Mouse (Mus musculus) forebrain, embryonic 11.5 days (tissue): ENCODE data around the gene Sept9. TPM values are rescaled to one million over a fixed set of nuclear protein-coding genes. Genes with fewer than 3 reads are reported as not detected.

Source experiments
- ATAC-seq: fragments of 200-750 bp; cut with Nextera tagmentation; replicated peaks from 2 replicates; pipeline ENCODE4 v1.8.0; 2017; ENCODE audit warnings: moderate TSS enrichment; ENCODE audit not compliant: low FRiP score
- DNase-seq: peaks from one replicate; pipeline ENCODE4 v3.0.0-alpha.2; 2017; ENCODE audit warnings: low spot score
- H3K27ac ChIP-seq: fragments of 300-500 bp; sonication (generic); 2 replicates; pipeline ENCODE4 v1.5.1; 2014; ENCODE audit warnings: low read depth, low read length
- H3K27me3 ChIP-seq: fragments of 300-500 bp; sonication (generic); 2 replicates; pipeline ENCODE4 v1.6.1; 2014; ENCODE audit warnings: mild to moderate bottlenecking, low read length, mixed read lengths; ENCODE audit not compliant: control insufficient read depth, insufficient read depth
- H3K36me3 ChIP-seq: fragments of 300-500 bp; sonication (generic); 2 replicates; pipeline ENCODE4 v1.6.1; 2014; ENCODE audit warnings: mild to moderate bottlenecking, low read length, moderate library complexity, mixed read lengths; ENCODE audit not compliant: control insufficient read depth, insufficient read depth
- H3K4me1 ChIP-seq: fragments of 300-500 bp; sonication (generic); replicated peaks from 2 replicates; pipeline ENCODE4 v1.6.1; 2014; ENCODE audit warnings: low read length, mixed read lengths; ENCODE audit not compliant: control insufficient read depth, insufficient read depth
- H3K4me2 ChIP-seq: fragments of 300-500 bp; sonication (generic); 2 replicates; pipeline ENCODE4 v1.6.1; 2014; ENCODE audit warnings: low read depth, mild to moderate bottlenecking, low read length, moderate library complexity, mixed read lengths; ENCODE audit not compliant: severe bottlenecking
- H3K4me3 ChIP-seq: fragments of 300-500 bp; sonication (generic); 2 replicates; pipeline ENCODE4 v1.5.1; 2014; ENCODE audit warnings: low read depth, low read length
- H3K9ac ChIP-seq: fragments of 300-500 bp; sonication (generic); 2 replicates; pipeline ENCODE4 v1.6.1; 2014; ENCODE audit warnings: low read length
- H3K9me3 ChIP-seq: fragments of 300-500 bp; sonication (generic); 2 replicates; pipeline ENCODE4 v1.6.1; 2016; ENCODE audit warnings: low read length, mixed read lengths; ENCODE audit not compliant: control insufficient read depth
- WGBS: fragments of 180-500 bp; shearing (Covaris S2); extraction: QIAGEN DNeasy Blood & Tissue Kit; methylation state at CpG from one replicate; pipeline ENCODE4 v1.1.7; 2014; 5-methylcytosine and 5-hydroxymethylcytosine counted together
- polyA plus RNA-seq: library from polyadenylated mRNA; unstranded; fragments of >200 nt; fragmentation: Nextera tagmentation; extraction: Ambion mirVana; gene quantifications from 2 replicates; pipeline ENCODE4 v1.2.1, GENCODE M21; 2014

The Sept9 gene
- polyA plus RNA-seq, 1 experiment from 2014 or later: 172 TPM

- ATAC-seq: no peak
- Histone ChIP-seq H3K9ac (no peak overlapping the region), H3K36me3 (no peaks in the 10 kb centered on the region), H3K4me3 (no peak overlapping the region), H3K9me3 (no peaks in the 10 kb centered on the region), H3K4me1 (no peaks in the 10 kb centered on the region), H3K27me3 (no peaks in the 10 kb centered on the region), H3K4me2 (no peak overlapping the region), H3K27ac (no peak overlapping the region)
- DNase-seq: no peak
- WGBS: 90% methylated on average over 8 of the region's 8 CpGs
Observed at GRCm38 (mm10) chr11:117220777-117221176, 21.3 kb downstream of the Sept9 start.

DNA sequence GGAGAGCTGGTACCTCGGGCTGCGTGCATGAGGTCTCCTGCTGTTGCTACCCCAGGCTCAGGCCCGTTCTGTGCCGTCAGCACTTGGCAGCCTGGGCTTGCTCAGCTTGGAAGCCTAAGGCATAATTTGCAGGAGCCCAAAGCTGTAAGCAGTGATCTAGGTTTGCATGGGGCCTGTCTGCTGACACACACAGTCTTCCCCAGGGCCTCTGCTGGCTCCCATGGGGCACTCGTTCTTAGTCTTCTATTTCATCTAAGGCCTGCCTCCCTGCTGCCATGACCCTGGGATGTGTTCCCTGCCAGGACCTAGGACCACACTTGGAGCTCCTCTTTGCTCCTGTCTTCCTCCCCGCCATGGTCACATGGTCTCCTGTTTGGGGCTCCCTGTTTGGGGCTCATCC lies 21.7 kb downstream of the Sept9 start:
- H3K27ac ChIP-seq: no peak overlapping the region

DNA sequence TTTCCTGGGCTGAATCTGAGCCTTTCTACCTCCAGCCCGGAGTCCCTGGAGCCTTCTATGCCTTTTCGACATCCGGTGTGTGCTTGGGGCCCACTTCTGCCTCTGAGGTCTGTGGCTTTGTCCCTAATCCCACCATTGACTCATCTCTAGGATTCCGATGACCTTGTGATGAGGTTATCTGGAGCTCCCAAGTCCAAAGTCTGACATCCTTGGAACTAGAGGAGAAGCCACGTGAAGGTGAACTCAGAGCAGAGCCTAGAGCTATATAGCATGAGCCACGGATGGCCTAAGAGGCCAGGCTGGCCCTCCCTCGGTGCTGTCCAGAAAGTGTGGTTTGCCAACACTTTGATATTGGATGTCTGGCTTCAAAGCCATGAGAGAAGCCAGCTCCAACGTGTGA lies 23.4 kb downstream of the Sept9 start:
- no peak for DNase-seq
- no peaks in the 10 kb centered on the region for H3K4me1 ChIP-seq
- no peak overlapping the region for H3K4me2 ChIP-seq
- no peaks in the 10 kb centered on the region for H3K9me3 ChIP-seq
- no peaks in the 10 kb centered on the region for H3K36me3 ChIP-seq
- no peak overlapping the region for H3K9ac ChIP-seq
- H3K4me3 ChIP-seq: no peak overlapping the region
- H3K27ac ChIP-seq: no peak overlapping the region
- ATAC-seq: no peak
- WGBS: 75% methylated on average over 8 of the region's 8 CpGs
- H3K27me3 ChIP-seq: no peaks in the 10 kb centered on the region

More for the DNA sequence above, 21.7 kb downstream of the Sept9 start:
- no peak overlapping the region for H3K9ac ChIP-seq
- H3K4me1 ChIP-seq: no peaks in the 10 kb centered on the region
- no peaks in the 10 kb centered on the region for H3K9me3 ChIP-seq
- ATAC-seq (no peak), DNase-seq (no peak)
- 69% methylated on average over 6 of the region's 6 CpGs for WGBS
- no peak overlapping the region for H3K4me3 ChIP-seq
- H3K36me3 ChIP-seq: no peaks in the 10 kb centered on the region
- no peak overlapping the region for H3K4me2 ChIP-seq
- H3K27me3 ChIP-seq: no peaks in the 10 kb centered on the region

- WGBS: 61% methylated on average over 4 of the region's 4 CpGs
- no peak overlapping the region for H3K4me2 ChIP-seq
- H3K27ac ChIP-seq: no peak overlapping the region
- H3K4me3 ChIP-seq: no peak overlapping the region
- H3K36me3 ChIP-seq: no peaks in the 10 kb centered on the region
- no peak overlapping the region for H3K9ac ChIP-seq
- DNase-seq (no peak), ATAC-seq (no peak)
- H3K9me3 ChIP-seq: no peaks in the 10 kb centered on the region
- no peaks in the 10 kb centered on the region for H3K4me1 ChIP-seq
- no peaks in the 10 kb centered on the region for H3K27me3 ChIP-seq
Observed at GRCm38 (mm10) chr11:117224804-117225203, 25.3 kb downstream of the Sept9 start.

GRCm38 (mm10) chr11:117225531-117226213 lies 26.2 kb downstream of the Sept9 start:
- 90% methylated on average over 15 of the region's 15 CpGs for WGBS
- Histone ChIP-seq H3K9me3 (no peaks in the 10 kb centered on the region), H3K27ac (no peak overlapping the region), H3K4me1 (no peaks in the 10 kb centered on the region), H3K36me3 (no peaks in the 10 kb centered on the region), H3K4me3 (no peak overlapping the region), H3K4me2 (no peak overlapping the region), H3K27me3 (no peaks in the 10 kb centered on the region), H3K9ac (no peak overlapping the region)
- ATAC-seq (no peak), DNase-seq (no peak)

GRCm38 (mm10) chr11:117226214-117226535 lies 26.7 kb downstream of the Sept9 start:
- Histone ChIP-seq H3K9me3 (no peaks in the 10 kb centered on the region), H3K36me3 (no peaks in the 10 kb centered on the region), H3K4me2 (no peak overlapping the region), H3K4me3 (no peak overlapping the region), H3K27me3 (no peaks in the 10 kb centered on the region), H3K27ac (no peak overlapping the region), H3K4me1 (no peaks in the 10 kb centered on the region), H3K9ac (no peak overlapping the region)
- ATAC-seq (no peak), DNase-seq (no peak)
- 89% methylated on average over 5 of the region's 5 CpGs for WGBS

- Histone ChIP-seq H3K27me3 (no peaks in the 10 kb centered on the region), H3K27ac (no peak overlapping the region), H3K36me3 (no peaks in the 10 kb centered on the region), H3K4me3 (no peak overlapping the region), H3K9ac (no peak overlapping the region), H3K4me2 (no peak overlapping the region), H3K9me3 (no peaks in the 10 kb centered on the region), H3K4me1 (peaks cover 9% of the 10 kb centered on the region)
- 60% methylated on average over 10 of the region's 10 CpGs for WGBS
- no peak for DNase-seq
- ATAC-seq: no peak
Observed at GRCm38 (mm10) chr11:117228139-117228538, 28.7 kb downstream of the Sept9 start.

DNA sequence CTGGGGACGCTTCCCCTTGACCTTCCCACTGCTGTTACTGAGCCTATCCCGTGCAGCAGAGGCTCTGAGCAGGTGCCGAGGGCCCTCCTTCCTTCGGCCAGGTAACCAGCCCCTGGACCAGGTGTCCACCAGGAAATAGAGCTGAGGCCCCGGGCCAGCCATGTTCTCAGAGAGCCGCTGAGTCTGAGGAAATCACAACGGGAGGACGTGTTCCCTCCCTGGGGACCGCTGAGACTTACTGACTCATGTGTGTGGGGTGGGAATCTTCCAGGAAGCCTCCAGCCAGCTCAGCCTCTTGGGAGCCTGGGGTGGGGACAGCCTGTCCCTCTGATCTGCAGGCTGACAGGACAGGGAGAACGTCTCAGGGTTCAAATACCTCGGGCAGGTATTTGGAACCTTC lies 32.1 kb downstream of the Sept9 start:
- DNase-seq: no peak
- Histone ChIP-seq H3K9me3 (no peaks in the 10 kb centered on the region), H3K27ac (no peak overlapping the region), H3K4me3 (no peak overlapping the region), H3K4me2 (no peak overlapping the region), H3K4me1 (peaks cover 9% of the 10 kb centered on the region), H3K27me3 (no peaks in the 10 kb centered on the region), H3K9ac (no peak overlapping the region), H3K36me3 (no peaks in the 10 kb centered on the region)
- ATAC-seq: no peak
- WGBS: 62% methylated on average over 11 of the region's 11 CpGs

GRCm38 (mm10) chr11:117232032-117232431 lies 32.6 kb downstream of the Sept9 start:
- WGBS: 30% methylated on average over 19 of the region's 19 CpGs
- Histone ChIP-seq H3K9me3 (no peaks in the 10 kb centered on the region), H3K27me3 (no peaks in the 10 kb centered on the region), H3K4me2 (peak overlapping the region; percentile 35; the same call in 1 of the 2 replicates), H3K27ac (no peak overlapping the region), H3K4me3 (no peak overlapping the region), H3K4me1 (peaks cover 9% of the 10 kb centered on the region), H3K36me3 (no peaks in the 10 kb centered on the region), H3K9ac (0 out of 2 replicates have a peak overlapping the region, but pooled peaks have one; percentile 10)
- ATAC-seq (no peak), DNase-seq (peak; percentile 60)
